Mouse (Mus musculus) stomach, postnatal 0 days (tissue): Measurements from ENCODE around the gene Creg2.

Experiments used
- CTCF ChIP-seq: IDR thresholded peaks from 2 replicates; pipeline ENCODE4 v1.5.1; 2016; ENCODE audit warnings: antibody characterized with exemption, low read depth, mild to moderate bottlenecking, moderate library complexity
- EP300 ChIP-seq: optimal IDR thresholded peaks from 2 replicates; pipeline ENCODE3; 2016; ENCODE audit warnings: antibody characterized with exemption

DNA sequence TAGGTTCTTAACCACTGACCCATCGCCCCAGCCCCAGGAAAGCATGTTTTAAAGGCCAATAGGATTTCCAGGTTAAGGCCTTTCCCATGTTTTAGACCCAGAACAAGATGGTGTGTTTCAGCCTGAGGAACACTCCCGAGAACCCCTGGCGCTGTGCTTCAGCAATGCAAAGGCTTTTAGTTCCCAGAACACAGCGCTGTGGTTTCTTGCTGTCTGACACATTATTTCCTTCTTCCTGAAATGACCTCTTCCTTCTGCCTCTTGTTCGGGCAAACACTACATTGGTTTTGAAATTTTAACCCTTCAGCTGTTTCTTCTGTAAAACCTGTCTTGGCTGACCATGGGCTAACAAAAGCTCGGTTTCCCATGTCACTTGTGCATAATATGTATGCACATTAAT, 72.1 kb downstream of the Creg2 start:
- TF ChIP-seq CTCF (no peak), EP300 (no peak)
